Mouse (Mus musculus) myocyte (in vitro differentiated cells): Measurements from ENCODE around the gene Ccdc185. TPM values are rescaled to one million over a fixed set of nuclear protein-coding genes. Genes with fewer than 3 reads are reported as not detected.

ENCODE experiments used
- H3K27me3 ChIP-seq: one replicate; pipeline ENCODE4 v1.6.1; 2011; ENCODE audit not compliant: control insufficient read depth, insufficient read depth, insufficient read length
- H3K36me3 ChIP-seq: one replicate; pipeline ENCODE4 v1.6.1; 2011; ENCODE audit not compliant: control insufficient read depth, insufficient read depth
- H3K4me2 ChIP-seq: one replicate; pipeline ENCODE4 v1.6.1; 2011; ENCODE audit warnings: low read depth, control low read depth
- H3K4me3 ChIP-seq: one replicate; pipeline ENCODE4 v1.5.1; 2011; ENCODE audit warnings: mild to moderate bottlenecking, control low read depth, moderate library complexity
- H3K79me2 ChIP-seq: one replicate; pipeline ENCODE4 v1.6.1; 2011; ENCODE audit not compliant: control insufficient read depth, insufficient read depth
- H3ac ChIP-seq: one replicate; pipeline ENCODE4 v1.6.1; 2011; ENCODE audit not compliant: control insufficient read depth, insufficient read length
- CEBPB ChIP-seq: IDR thresholded peaks from 2 replicates; pipeline ENCODE4 v1.6.1; 2011; ENCODE audit warnings: mild to moderate bottlenecking, moderate library complexity; ENCODE audit not compliant: poor library complexity, insufficient read depth, severe bottlenecking
- E2F4 ChIP-seq: IDR thresholded peaks from one replicate; pipeline ENCODE4 v1.6.1; 2011; ENCODE audit warnings: mild to moderate bottlenecking, control low read depth, moderate library complexity; ENCODE audit not compliant: insufficient read depth
- MAX ChIP-seq: IDR thresholded peaks from one replicate; pipeline ENCODE4 v1.6.1; 2011; ENCODE audit warnings: low read depth, mild to moderate bottlenecking, control low read depth
- MYOD1 ChIP-seq, 3 experiments: IDR thresholded peaks; one replicate each; pipeline ENCODE4 v1.6.1; 2011; ENCODE audit warnings: control low read depth in 2 of 3, low read depth in 2 of 3, mild to moderate bottlenecking in 2 of 3, moderate library complexity in 1 of 3; ENCODE audit not compliant: insufficient read length in 2 of 3, control insufficient read depth in 1 of 3
- MYOG ChIP-seq, 3 experiments: IDR thresholded peaks; one replicate each; pipeline ENCODE4 v1.6.1; 2011; ENCODE audit warnings: control low read depth in 2 of 3, low read depth in 2 of 3, mild to moderate bottlenecking in 2 of 3; ENCODE audit not compliant: insufficient read length in 2 of 3, control insufficient read depth in 1 of 3, insufficient read depth in 1 of 3
- POLR2A ChIP-seq: IDR thresholded peaks from one replicate; pipeline ENCODE4 v1.6.1; 2011; ENCODE audit warnings: low read depth, mild to moderate bottlenecking, control low read depth, moderate library complexity; ENCODE audit not compliant: insufficient read length
- POLR2AphosphoS2 ChIP-seq: IDR thresholded peaks from one replicate; pipeline ENCODE4 v1.6.1; 2011; ENCODE audit warnings: low read depth, control low read depth; ENCODE audit not compliant: insufficient read length
- REST ChIP-seq: IDR thresholded peaks from one replicate; pipeline ENCODE4 v1.6.1; 2011; ENCODE audit warnings: mild to moderate bottlenecking, control low read depth, moderate library complexity; ENCODE audit not compliant: insufficient read depth, insufficient read length
- SRF ChIP-seq: IDR thresholded peaks from one replicate; pipeline ENCODE4 v1.6.1; 2011; ENCODE audit warnings: low read depth; ENCODE audit not compliant: control insufficient read depth, insufficient read length
- TCF12 ChIP-seq: IDR thresholded peaks from one replicate; pipeline ENCODE4 v1.6.1; 2011; ENCODE audit warnings: mild to moderate bottlenecking, control low read depth; ENCODE audit not compliant: poor library complexity, insufficient read depth, severe bottlenecking
- TCF3 ChIP-seq: IDR thresholded peaks from one replicate; pipeline ENCODE4 v1.6.1; 2011; ENCODE audit warnings: low read depth, control low read depth; ENCODE audit not compliant: insufficient read length
- USF1 ChIP-seq: IDR thresholded peaks from one replicate; pipeline ENCODE4 v1.6.1; 2011; ENCODE audit warnings: low read depth, mild to moderate bottlenecking, control low read depth, moderate library complexity
- polyA plus RNA-seq: library from polyadenylated mRNA; unstranded; fragments of >200 nt; fragmentation: generic; extraction: Trizol; gene quantifications from one replicate; pipeline ENCODE4 v1.2.1, GENCODE M21; 2012; ENCODE audit warnings: missing spikeins

The Ccdc185 gene
- polyA plus RNA-seq, 1 experiment, result not detected

- no peak for TF ChIP-seq TCF3
- no peak for TF ChIP-seq E2F4
- no peak for TF ChIP-seq POLR2A
- Histone ChIP-seq H3K4me3 (no peak overlapping the region), H3ac (no peak overlapping the region), H3K4me2 (no peak overlapping the region), H3K36me3 (no peaks in the 10 kb centered on the region), H3K79me2 (no peaks in the 10 kb centered on the region), H3K27me3 (no peaks in the 10 kb centered on the region)
Observed at GRCm38 (mm10) chr1:182783774-182784173, 34.8 kb upstream of the Ccdc185 start.

GRCm38 (mm10) chr1:182779024-182779520 is 30.1 kb upstream of the Ccdc185 start:
- H3ac ChIP-seq, result no peak overlapping the region
- H3K27me3 ChIP-seq, result no peaks in the 10 kb centered on the region
- no peak overlapping the region for H3K4me3 ChIP-seq
- TF ChIP-seq TCF12 (no peak), MYOD1 (IDR thresholded peaks at IDR 0.05; ENCODE audit: control insufficient read depth in 1 of 3, insufficient read length in 2 of 3, low read depth in 2 of 3) (no peak), MYOG (IDR thresholded peaks at IDR 0.05; ENCODE audit: control insufficient read depth in 1 of 3, insufficient read depth in 1 of 3, insufficient read length in 2 of 3, low read depth in 2 of 3) (no peak), MAX (no peak), USF1 (no peak), SRF (no peak), CEBPB (no peak), REST (no peak)
- no peak overlapping the region for H3K4me2 ChIP-seq
- H3K79me2 ChIP-seq, result no peaks in the 10 kb centered on the region
- H3K36me3 ChIP-seq, result no peaks in the 10 kb centered on the region

- Histone ChIP-seq H3K4me2 (no peak overlapping the region), H3K36me3 (no peaks in the 10 kb centered on the region), H3ac (no peak overlapping the region)
Observed at GRCm38 (mm10) chr1:182778225-182778624, 29.2 kb upstream of the Ccdc185 start.

DNA sequence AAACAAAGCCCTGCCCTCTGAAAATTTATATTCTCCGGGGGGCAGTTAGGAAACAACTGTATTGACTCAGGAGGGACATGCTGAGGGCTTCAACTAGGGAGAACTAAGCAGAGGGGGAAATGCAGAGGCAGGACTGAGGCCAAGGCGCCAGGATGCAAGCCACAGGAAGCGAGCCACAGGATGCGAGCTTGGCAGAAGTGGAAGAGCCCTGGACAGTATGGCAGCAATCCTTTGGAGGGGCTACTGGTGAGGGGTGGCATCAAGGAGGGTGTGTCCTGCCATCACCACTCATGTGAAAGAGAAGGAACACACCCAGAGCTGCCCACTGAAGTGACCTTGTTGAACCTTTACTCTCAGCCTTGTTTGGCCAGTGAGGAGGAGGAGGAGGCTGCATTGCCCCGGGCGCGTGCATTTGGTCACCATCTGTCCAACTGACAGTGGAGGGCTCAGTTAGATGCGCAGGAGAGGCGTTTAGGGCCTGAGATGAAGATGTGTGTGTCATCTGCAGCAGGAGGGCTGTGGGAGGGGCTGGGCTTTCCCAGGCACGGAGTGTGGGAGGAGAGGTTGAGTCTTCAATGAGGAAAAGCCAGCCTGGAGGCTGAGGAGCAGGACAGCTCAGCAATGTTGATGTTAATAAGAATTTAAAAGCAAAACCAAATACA is 27.9 kb upstream of the Ccdc185 start:
- no peak overlapping the region for H3K4me2 ChIP-seq
- H3K36me3 ChIP-seq, result no peaks in the 10 kb centered on the region
- no peaks in the 10 kb centered on the region for H3K79me2 ChIP-seq
- H3K27me3 ChIP-seq, result no peaks in the 10 kb centered on the region
- TF ChIP-seq POLR2A (no peak), TCF12 (no peak), CEBPB (no peak), MYOD1 (IDR thresholded peaks at IDR 0.05; ENCODE audit: control insufficient read depth in 1 of 3, insufficient read length in 2 of 3, low read depth in 2 of 3) (no peak), POLR2AphosphoS2 (no peak), MAX (no peak), TCF3 (no peak), SRF (no peak), USF1 (no peak), REST (no peak), E2F4 (no peak), MYOG (IDR thresholded peaks at IDR 0.05; ENCODE audit: control insufficient read depth in 1 of 3, insufficient read depth in 1 of 3, insufficient read length in 2 of 3, low read depth in 2 of 3) (no peak)
- no peak overlapping the region for H3ac ChIP-seq
- no peak overlapping the region for H3K4me3 ChIP-seq

More at GRCm38 (mm10) chr1:182778225-182778624, 29.2 kb upstream of the Ccdc185 start:
- TF ChIP-seq MAX (no peak), USF1 (no peak), CEBPB (no peak), POLR2A (no peak), TCF12 (no peak), TCF3 (no peak), MYOD1 (IDR thresholded peaks at IDR 0.05; ENCODE audit: control insufficient read depth in 1 of 3, insufficient read length in 2 of 3, low read depth in 2 of 3) (no peak), E2F4 (no peak), REST (no peak), SRF (no peak), POLR2AphosphoS2 (no peak), MYOG (IDR thresholded peaks at IDR 0.05; ENCODE audit: control insufficient read depth in 1 of 3, insufficient read depth in 1 of 3, insufficient read length in 2 of 3, low read depth in 2 of 3) (no peak)
- Histone ChIP-seq H3K27me3 (no peaks in the 10 kb centered on the region), H3K4me3 (no peak overlapping the region), H3K79me2 (no peaks in the 10 kb centered on the region)

DNA sequence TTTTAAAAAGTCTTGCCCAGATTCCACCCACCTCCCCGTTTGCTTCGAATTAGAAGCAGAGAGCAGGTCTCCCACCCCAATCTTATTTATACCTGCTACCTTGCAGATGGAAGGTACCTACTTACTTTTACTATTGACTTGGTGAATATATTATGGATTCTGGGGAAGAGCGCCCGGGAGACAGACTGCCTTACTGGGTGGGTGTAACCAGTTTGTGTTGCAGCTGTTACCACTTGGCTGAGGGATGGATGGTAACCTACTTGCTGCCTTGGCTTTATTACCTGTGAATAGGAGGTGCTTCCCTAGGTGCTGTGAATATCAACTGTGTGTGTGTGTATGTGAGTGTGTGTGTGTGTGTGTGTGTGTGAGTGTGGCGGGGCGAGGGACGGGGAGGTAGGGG is 26.6 kb upstream of the Ccdc185 start:
- no peak for TF ChIP-seq POLR2AphosphoS2
- no peak for TF ChIP-seq MYOD1 (IDR thresholded peaks at IDR 0.05; ENCODE audit: control insufficient read depth in 1 of 3, insufficient read length in 2 of 3, low read depth in 2 of 3)
- no peak for TF ChIP-seq E2F4
- no peak for TF ChIP-seq MAX
- no peak for TF ChIP-seq CEBPB
- no peak for TF ChIP-seq REST
- TF ChIP-seq TCF12, result no peak
- no peak for TF ChIP-seq USF1
- TF ChIP-seq SRF, result no peak
- no peak for TF ChIP-seq POLR2A
- no peak overlapping the region for H3ac ChIP-seq

More for the DNA sequence above, 26.6 kb upstream of the Ccdc185 start:
- no peaks in the 10 kb centered on the region for H3K27me3 ChIP-seq
- no peaks in the 10 kb centered on the region for H3K36me3 ChIP-seq
- H3K4me3 ChIP-seq, result no peak overlapping the region
- H3K4me2 ChIP-seq, result no peak overlapping the region
- H3K79me2 ChIP-seq, result no peaks in the 10 kb centered on the region
